Mouse (Mus musculus): Measurements from ENCODE around the gene Calcrl. TPM values are rescaled to one million over a fixed set of nuclear protein-coding genes. Genes with fewer than 3 reads are reported as not detected.

The Calcrl gene
- polyA plus RNA-seq, 1 experiment = 1.6 TPM

GRCm38 (mm10) chr2:84369256-84369655, 56.0 kb downstream of the Calcrl start:
- peak; percentile 99 for TF ChIP-seq GATA1 (IDR thresholded peaks at IDR 0.05; ENCODE audit: low read length)

DNA sequence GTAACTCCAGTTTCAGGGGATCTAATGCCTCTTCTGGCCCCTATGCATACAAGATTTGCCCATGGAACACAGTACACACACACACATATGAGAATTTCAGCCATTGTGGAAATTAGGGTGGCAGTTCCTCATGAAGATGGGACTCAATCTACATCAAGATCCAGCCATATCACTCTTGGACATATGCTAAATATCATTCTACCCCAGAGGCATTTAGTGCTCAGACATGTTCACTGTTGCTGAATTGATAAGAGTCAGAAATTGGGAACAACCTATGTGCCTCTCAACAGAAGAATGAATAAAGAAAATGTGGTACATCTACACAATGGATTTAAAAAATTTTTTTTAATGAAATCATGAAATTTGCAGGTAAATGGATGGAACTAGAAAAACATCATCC, 58.5 kb downstream of the Calcrl start:
- no peak for TF ChIP-seq GATA1 (IDR thresholded peaks at IDR 0.05; ENCODE audit: low read length)

DNA sequence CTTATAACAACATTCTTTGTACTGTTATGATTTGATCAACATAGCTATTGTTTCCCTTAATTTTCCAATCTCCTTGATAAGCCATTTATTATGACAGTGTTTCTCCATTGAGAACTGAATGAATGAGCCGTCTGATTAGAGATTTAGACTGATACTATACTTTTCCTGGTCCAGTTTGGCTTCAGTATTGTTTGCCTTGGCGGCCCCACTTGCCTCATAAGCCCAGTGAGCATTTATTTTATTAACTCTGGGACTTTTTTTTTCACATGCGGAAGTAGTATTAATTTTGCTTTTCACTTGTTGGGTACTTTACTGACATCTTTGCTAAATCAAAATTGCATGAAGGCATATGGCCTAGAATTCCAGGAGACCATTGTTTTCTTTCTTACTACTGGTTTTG, 59.9 kb downstream of the Calcrl start:
- TF ChIP-seq GATA1 (IDR thresholded peaks at IDR 0.05; ENCODE audit: low read length) = no peak

DNA sequence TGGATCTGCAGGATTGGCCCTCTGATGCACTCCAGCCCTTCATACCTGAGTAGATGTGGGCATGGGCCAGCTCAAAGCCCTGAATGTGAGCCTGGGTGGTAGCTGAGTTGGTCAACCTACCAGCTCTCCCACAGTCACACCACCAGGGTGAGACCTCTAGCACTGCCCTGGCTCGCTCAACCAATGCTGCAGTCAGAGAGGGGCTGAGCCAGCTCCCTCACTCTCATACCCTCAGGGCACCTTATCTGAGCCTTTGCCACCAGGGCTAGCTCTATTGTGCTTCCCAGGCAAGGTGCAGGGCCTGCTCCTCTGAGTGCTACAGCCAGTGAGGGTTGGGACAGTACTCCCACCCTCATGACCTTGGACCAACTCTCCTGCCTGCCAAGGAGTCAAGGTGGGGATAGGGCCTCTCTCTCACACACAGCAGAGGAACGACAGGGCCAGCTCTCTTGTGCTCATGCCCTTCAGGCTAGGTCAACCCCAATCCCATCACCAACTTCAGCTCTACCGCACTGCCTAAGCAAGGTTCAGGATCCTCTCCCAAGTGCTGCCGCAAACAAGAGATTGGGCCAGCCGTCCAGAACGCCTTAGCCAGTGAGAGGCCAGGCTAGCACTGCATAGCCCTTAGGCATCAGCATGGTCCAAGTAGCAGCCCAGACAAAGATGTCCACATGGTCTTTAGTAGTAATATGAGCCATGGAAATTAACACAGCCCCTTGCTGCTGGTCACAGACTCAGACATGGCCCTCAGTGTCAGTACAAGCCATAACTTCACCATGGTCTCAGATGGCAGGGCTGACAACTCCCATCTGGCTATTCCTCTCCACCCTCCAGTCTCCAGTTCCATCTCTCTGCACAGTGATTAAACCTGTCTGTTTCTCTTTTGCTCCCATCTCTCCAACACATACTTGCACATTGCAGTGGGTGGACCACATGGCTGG, 62.2 kb downstream of the Calcrl start:
- no peak for TF ChIP-seq GATA1 (IDR thresholded peaks at IDR 0.05; ENCODE audit: low read length)

GRCm38 (mm10) chr2:84358690-84359343, 66.4 kb downstream of the Calcrl start:
- TF ChIP-seq GATA1 (IDR thresholded peaks at IDR 0.05; ENCODE audit: low read length) = no peak

GRCm38 (mm10) chr2:84355281-84355680, 69.9 kb downstream of the Calcrl start:
- TF ChIP-seq GATA1 (IDR thresholded peaks at IDR 0.05; ENCODE audit: low read length) = no peak

DNA sequence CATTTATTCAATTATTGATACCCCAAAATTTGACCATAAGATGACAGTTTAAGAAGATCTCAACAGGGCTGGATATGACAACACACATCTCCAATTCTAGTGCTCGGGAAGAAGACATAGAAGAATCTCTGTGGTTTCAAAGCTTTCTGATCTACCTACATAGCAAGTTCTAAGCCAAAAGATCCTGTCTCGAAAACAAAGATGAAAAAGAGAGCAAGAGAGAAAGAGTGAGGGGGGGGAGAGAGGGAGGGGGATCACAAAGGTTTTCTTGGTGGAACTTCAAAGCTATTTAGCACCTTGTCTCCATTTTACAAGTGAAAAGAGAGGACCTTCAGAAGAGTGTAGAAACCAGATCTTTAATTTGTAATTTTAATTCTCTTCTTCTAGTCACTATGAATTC, 77.8 kb downstream of the Calcrl start:
- TF ChIP-seq GATA1 (IDR thresholded peaks at IDR 0.05; ENCODE audit: low read length) = no peak

- no peak for TF ChIP-seq GATA1 (IDR thresholded peaks at IDR 0.05; ENCODE audit: low read length)
These were observed 81.5 kb downstream of the Calcrl start for GRCm38 (mm10) chr2:84343756-84344155.

DNA sequence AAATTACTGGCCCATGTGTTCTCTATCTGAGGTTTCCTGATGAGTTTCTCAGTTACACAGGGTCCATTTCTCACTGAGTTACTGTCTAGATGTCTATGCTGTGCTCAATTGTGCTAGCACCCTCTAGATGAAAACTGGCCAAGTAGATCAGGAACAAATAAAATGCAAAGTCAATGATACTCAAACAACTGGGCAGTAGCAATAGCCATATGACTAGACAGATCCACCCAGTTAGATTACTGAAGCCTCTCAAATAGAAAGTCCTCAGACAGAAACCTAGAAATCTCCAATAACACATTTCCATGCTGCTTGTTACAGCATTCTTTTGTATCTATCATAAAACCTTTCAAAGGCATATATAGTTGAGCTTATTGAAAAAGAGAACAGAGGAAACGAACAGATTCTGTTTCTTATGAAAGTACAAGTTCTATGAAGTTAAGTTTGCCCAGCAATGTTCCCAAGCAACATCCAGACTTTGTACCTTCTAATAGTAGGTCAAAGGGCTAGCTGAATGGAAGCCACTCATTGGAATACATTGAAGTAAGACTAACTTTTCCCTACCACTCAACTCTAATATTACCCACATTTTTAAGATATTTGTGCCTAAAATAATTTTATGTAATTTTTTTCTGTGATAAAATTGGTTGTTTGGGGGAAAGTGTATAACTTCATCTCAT, 87.3 kb downstream of the Calcrl start:
- TF ChIP-seq GATA1 (IDR thresholded peaks at IDR 0.05; ENCODE audit: low read length) = no peak

GRCm38 (mm10) chr2:84336331-84336730, 88.9 kb downstream of the Calcrl start:
- TF ChIP-seq GATA1 (IDR thresholded peaks at IDR 0.05; ENCODE audit: low read length) = no peak

DNA sequence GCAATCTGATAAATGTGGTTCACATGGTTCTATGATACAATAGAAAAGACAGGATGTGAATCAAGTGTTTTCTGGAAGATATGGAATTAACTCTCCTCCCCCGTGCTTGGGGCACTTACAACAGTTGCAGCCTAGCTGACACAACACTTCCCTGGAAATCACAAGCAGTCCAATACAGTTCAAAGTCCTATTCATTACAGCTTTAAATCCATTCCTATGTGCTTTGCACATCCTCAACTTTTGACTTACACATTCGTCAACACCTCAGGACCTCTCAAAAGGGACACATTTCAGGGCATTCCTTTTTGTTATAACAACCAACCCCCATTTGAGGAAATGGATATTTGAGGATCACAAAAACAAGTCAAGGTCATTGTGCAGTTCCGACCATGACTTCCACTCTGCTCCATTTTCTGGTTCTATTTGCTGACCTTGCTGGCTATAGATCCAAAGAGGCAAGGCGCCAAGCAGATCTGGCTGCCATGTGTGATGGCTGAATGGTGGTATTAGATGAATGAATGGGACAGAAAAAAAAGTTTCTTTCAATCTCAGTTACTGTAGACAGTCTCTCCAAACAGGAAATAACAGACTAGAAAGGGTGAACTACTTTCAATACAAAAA, 108.9 kb downstream of the Calcrl start:
- TF ChIP-seq GATA1 (IDR thresholded peaks at IDR 0.05; ENCODE audit: low read length) = no peak

DNA sequence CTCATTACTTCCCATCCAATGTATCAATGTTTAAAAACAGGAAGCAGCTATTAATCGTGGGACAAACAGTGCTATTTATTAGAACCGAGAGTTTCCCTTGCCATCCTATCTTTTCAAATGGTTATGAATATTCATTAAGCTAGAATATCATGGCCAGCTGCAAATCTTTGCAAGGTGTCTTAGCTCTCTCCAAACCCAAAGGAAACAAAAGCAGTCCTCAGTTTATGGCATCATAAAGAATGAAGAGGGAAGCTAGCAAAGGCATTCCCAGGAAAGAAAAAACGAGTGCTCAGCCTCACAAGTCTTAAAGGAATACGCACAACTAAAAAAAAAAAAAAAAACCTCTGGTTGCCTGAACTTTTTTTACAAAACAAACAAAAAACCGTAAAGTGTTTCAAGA, 128.7 kb downstream of the Calcrl start:
- TF ChIP-seq GATA1 (IDR thresholded peaks at IDR 0.05; ENCODE audit: low read length) = no peak

- TF ChIP-seq GATA1 (IDR thresholded peaks at IDR 0.05; ENCODE audit: low read length) = no peak
These were observed 130.1 kb downstream of the Calcrl start for GRCm38 (mm10) chr2:84295068-84295467.

- no peak for TF ChIP-seq GATA1 (IDR thresholded peaks at IDR 0.05; ENCODE audit: low read length)
These were observed 130.6 kb downstream of the Calcrl start for GRCm38 (mm10) chr2:84294611-84295010.

DNA sequence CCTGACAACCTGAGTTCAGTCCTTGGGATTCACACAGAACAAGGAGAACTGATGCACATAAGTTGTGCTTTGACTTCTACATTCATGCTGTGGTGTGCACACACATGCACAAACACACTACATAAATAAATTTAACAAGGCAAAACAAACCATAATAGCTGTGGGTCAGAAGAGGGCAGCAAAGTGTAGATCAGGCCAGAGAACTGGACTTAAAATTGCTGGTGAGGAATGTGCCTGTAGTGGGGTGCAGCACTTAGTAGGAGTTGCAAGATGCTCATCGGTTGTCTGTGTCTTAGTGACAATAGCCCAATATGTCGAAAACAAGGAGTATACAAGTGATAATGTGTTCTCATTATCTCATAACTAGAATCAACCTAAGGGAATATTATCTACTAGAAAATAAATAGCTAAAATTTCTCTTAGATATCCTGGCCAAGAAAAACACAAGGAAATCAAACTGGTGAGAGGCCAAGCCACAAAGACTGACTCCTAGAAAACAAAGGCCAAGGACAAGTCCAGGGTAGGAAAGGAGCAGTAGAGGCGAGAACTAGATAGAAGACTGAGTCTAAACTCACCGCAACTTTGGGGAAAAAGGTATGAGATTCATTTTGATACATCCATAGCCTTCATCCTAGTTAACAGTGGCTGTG, 132.7 kb downstream of the Calcrl start:
- no peak for TF ChIP-seq GATA1 (IDR thresholded peaks at IDR 0.05; ENCODE audit: low read length)

Measured in G1E-ER4 (cell line).